Mouse (Mus musculus): Measurements from ENCODE around the gene Hba-x. TPM values are rescaled to one million over a fixed set of nuclear protein-coding genes. Genes with fewer than 3 reads are reported as not detected.
A peak's percentile ranks its signal among the peaks of the same experiment; 100 is the strongest.
"Not testable (repeated sequence)": the region's sequence is repeated elsewhere in the genome, so short reads cannot be mapped to it uniquely, and the experiment has no call there.

Hba-x gene
- total RNA-seq, 2 experiments from 2014 or later = not detected

- intact Hi-C loops (cut with DNase I) = no loop called here
- no peak for DNase-seq (ENCODE audit: extremely low spot score in 1 of 2, low spot score in 2 of 2)
Observed at GRCm38 (mm10) chr11:32280646-32281045, 4.4 kb downstream of the Hba-x start.

GRCm38 (mm10) chr11:32281416-32282144 is 5.4 kb downstream of the Hba-x start:
- intact Hi-C loops (cut with DNase I) = no loop called here
- no peak for DNase-seq (ENCODE audit: extremely low spot score in 1 of 2, low spot score in 2 of 2)

GRCm38 (mm10) chr11:32283091-32283777 is 7.0 kb downstream of the Hba-x start, which contains the start of gene Hba-a1:
TSS of gene Hba-a1 (plus strand) at chr11:32283511.
- DNase-seq (ENCODE audit: extremely low spot score in 1 of 2, low spot score in 2 of 2); intact Hi-C loops (cut with DNase I): not testable (repeated sequence)

DNA sequence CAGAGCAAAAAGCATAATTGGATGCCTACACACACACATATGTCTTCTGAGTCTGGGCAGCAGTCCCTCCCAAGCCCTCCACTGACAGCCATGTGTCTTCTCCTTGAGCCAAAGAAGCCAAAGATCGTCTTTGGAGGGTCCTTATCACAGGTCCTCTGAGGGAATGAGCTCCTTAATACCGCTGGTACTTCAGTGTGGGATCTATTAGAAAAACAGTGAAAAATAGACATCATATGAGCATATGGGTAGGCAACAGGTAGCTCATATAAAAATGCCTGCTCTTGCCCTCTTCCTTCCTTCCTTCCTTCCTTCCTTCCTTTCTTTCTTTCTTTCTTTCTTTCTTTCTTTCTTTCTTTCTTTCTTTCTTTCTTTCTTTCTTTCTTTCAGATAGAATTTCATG is 8.4 kb downstream of the Hba-x start:
- intact Hi-C loops (cut with DNase I); DNase-seq (ENCODE audit: extremely low spot score in 1 of 2, low spot score in 2 of 2): not testable (repeated sequence)

- intact Hi-C loops (cut with DNase I) = loop anchor here (5.0 kb wide), 1 partner anchor 103 kb away; no protein-coding TSS in a partner anchor
- no peak for DNase-seq (ENCODE audit: extremely low spot score in 1 of 2, low spot score in 2 of 2)
Observed at GRCm38 (mm10) chr11:32285031-32285775, 9.0 kb downstream of the Hba-x start.

GRCm38 (mm10) chr11:32285887-32286286 is 9.7 kb downstream of the Hba-x start:
- intact Hi-C loops (cut with DNase I) = loop anchor here (5.0 kb wide), 1 partner anchor 104 kb away; no protein-coding TSS in a partner anchor
- DNase-seq (ENCODE audit: extremely low spot score in 1 of 2, low spot score in 2 of 2) = not testable (repeated sequence)

DNA sequence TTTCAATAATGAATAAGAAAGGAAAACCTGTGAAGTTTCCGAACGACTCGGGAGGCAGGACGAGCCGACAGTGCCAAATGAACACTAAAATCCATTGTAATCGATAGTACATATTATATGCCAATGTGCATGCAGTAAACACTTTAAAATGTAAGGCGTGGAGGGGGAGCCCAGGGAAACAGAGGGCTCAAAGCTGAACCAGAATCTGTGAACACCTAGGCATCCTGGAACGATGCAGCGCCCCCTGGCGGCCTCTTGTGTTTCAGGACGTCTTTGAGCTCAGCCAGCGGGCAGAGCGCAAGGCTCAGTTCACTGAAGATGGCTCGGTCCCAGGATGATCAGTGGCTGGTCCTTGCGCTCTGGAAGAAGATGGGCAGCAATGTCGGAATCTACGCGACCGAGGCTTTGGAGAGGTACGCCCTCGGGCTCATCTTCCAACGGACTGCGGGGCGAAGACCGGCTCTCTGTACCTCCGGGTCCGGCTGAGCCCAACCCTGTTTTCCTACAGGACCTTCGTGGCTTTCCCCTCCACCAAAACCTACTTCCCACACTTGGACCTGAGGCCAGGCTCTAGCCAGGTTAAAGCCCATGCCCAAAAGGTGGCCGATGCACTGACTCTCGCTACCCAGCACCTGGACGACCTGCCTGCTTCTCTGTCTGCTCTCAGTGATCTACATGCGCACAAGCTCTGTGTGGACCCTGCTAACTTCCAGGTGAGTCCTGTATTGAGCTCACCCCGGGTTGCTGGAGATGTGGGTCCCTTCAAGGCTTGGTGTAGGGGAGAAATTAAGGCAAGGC is 10.7 kb downstream of the Hba-x start, which contains the start of gene Hbq1b:
Hbq1b (plus strand) TSS at position 271 of the 798 bp plus-strand sequence.
- DNase-seq (ENCODE audit: extremely low spot score in 1 of 2, low spot score in 2 of 2) = peak; percentile 79 to 80
- intact Hi-C loops (cut with DNase I) = loop anchor here (5.0 kb wide), 1 partner anchor 105 kb away; no protein-coding TSS in a partner anchor

GRCm38 (mm10) chr11:32287493-32287825 is 11.3 kb downstream of the Hba-x start:
- intact Hi-C loops (cut with DNase I) = loop anchor here (5.0 kb wide), 1 partner anchor 105 kb away; no protein-coding TSS in a partner anchor
- DNase-seq (ENCODE audit: extremely low spot score in 1 of 2, low spot score in 2 of 2) = no peak

DNA sequence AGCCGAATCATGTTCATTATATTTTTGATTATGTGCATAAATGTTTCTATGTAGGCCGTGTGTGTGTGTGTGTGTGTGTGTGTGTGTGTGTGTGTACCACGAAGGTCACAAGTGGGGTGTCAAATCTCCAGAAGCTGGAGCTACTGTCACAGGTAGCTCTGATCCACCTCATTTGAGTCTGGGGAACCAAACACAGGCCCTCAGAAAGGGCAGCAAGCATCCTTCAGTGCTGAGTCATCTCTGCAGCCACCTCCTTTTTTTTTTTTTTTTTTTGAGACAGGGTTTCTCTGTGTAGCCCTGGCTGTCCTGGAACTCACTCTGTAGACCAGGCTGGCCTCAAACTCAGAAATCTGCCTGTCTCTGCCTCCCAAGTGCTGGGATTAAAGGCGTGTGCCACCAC is 16.6 kb downstream of the Hba-x start:
- DNase-seq (ENCODE audit: extremely low spot score in 1 of 2, low spot score in 2 of 2); intact Hi-C loops (cut with DNase I): not testable (repeated sequence)

- intact Hi-C loops (cut with DNase I); DNase-seq (ENCODE audit: extremely low spot score in 1 of 2, low spot score in 2 of 2): not testable (repeated sequence)
Observed at GRCm38 (mm10) chr11:32293479-32293878, 17.3 kb downstream of the Hba-x start.

- DNase-seq (ENCODE audit: extremely low spot score in 1 of 2, low spot score in 2 of 2); intact Hi-C loops (cut with DNase I): not testable (repeated sequence)
Observed at GRCm38 (mm10) chr11:32296203-32296602, 20.0 kb downstream of the Hba-x start, which contains the start of gene Hba-a2. TSS of gene Hba-a2 (plus strand) at chr11:32296489.

GRCm38 (mm10) chr11:32297417-32297816 is 21.2 kb downstream of the Hba-x start:
- DNase-seq (ENCODE audit: extremely low spot score in 1 of 2, low spot score in 2 of 2); intact Hi-C loops (cut with DNase I): not testable (repeated sequence)

- DNase-seq (ENCODE audit: extremely low spot score in 1 of 2, low spot score in 2 of 2) = no peak
- intact Hi-C loops (cut with DNase I) = no loop called here
Observed at GRCm38 (mm10) chr11:32297866-32298531, 21.8 kb downstream of the Hba-x start.

GRCm38 (mm10) chr11:32298532-32298918 is 22.3 kb downstream of the Hba-x start:
- DNase-seq (ENCODE audit: extremely low spot score in 1 of 2, low spot score in 2 of 2) = no peak
- intact Hi-C loops (cut with DNase I) = no loop called here

DNA sequence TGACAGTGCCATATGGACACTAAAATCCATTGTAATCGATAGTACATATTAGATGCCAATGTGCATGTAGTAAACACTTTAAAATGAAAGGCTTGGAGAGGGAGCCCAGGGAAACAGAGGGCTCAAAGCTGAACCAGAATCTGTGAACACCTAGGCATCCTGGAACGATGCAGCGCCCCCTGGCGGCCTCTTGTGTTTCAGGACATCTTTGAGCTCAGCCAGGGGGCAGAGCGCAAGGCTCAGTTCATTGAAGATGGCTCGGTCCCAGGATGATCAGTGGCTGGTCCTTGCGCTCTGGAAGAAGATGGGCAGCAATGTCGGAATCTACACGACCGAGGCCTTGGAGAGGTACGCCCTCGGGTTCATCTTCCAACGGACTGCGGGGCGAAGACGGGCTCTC is 23.7 kb downstream of the Hba-x start, which contains the start of gene Hbq1a:
Hbq1a (plus strand) TSS at position 205 of the 400 bp plus-strand sequence.
- peak; percentile 31 to 63 for DNase-seq (ENCODE audit: extremely low spot score in 1 of 2, low spot score in 2 of 2)

GRCm38 (mm10) chr11:32300279-32301267 is 24.4 kb downstream of the Hba-x start:
- intact Hi-C loops (cut with DNase I) = no loop called here
- no peak for DNase-seq (ENCODE audit: extremely low spot score in 1 of 2, low spot score in 2 of 2)

More for the DNA sequence above, 23.7 kb downstream of the Hba-x start, which contains the start of gene Hbq1a:
- intact Hi-C loops (cut with DNase I) = not testable (repeated sequence)

GRCm38 (mm10) chr11:32301506-32301905 is 25.3 kb downstream of the Hba-x start:
- intact Hi-C loops (cut with DNase I) = no loop called here

More at GRCm38 (mm10) chr11:32301506-32301905, 25.3 kb downstream of the Hba-x start:
- DNase-seq (ENCODE audit: extremely low spot score in 1 of 2, low spot score in 2 of 2) = no peak

Measured in left cerebral cortex, postnatal 10 days (tissue).